In the genomic region with DNA sequence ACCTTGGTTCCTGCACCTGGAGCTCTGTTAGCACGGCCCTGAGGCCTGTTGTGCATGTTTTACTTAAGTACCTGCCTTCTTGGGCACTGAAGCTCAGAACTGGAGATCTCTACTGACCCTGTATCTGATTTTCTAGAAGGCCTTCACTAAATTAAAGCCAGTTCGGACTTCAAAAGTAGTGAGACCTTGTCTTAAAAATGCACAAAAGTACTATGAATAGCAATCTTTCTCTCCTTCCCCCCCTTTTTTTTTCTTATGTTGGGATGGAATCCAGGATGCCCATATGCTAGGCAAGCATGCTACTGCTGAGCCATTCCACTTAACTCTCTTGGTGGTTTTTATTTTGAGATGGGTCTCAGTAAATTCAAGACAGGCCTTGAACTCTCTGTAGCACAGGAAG, we compare ENCODE assay signal across 17 mouse cellular contexts. TPM values are rescaled to one million over a fixed set of nuclear protein-coding genes. Genes with fewer than 3 reads are reported as not detected.
DNase-seq lines count a peak whose midpoint lies in the region; ATAC-seq and TF ChIP-seq lines count a peak whose summit lies in the region.
"Had no signal": no experiment of that assay in that cellular context is flagged by ENCODE, and none has a peak within 500 bp of the region (broad histone marks: within the 10 kb centered on the region; RNA-seq: fewer than 3 reads in every experiment).

No protein-coding gene starts in this region.

- WGBS in forebrain, embryonic 13.5 days: 86% methylated on average over 2 of the region's 2 CpGs
- 92% methylated on average over 2 of the region's 2 CpGs for WGBS in forebrain, embryonic 10.5 days
- 67% methylated on average over 2 of the region's 2 CpGs for WGBS in hindbrain, postnatal 0 days
- 90% methylated on average over 2 of the region's 2 CpGs for WGBS in hindbrain, embryonic 11.5 days
- WGBS in midbrain, embryonic 11.5 days: 83% methylated on average over 2 of the region's 2 CpGs
- 85% methylated on average over 2 of the region's 2 CpGs for WGBS in midbrain, embryonic 14.5 days
- 89% methylated on average over 2 of the region's 2 CpGs for WGBS in thymus, adult 2 months

- no peak for TF ChIP-seq CTCF in hindbrain, postnatal 0 days (IDR thresholded peaks at IDR 0.05; ENCODE audit: low read depth)
- TF ChIP-seq CTCF in thymus, adult 2 months (IDR thresholded peaks at IDR 0.05; ENCODE audit: borderline replicate concordance, control insufficient read depth, extremely low read depth, insufficient read depth, low read length, poor library complexity): no peak

- no peaks in the 10 kb centered on the region for H3K27me3 ChIP-seq in forebrain, embryonic 13.5 days
- no peaks in the 10 kb centered on the region for H3K27me3 ChIP-seq in forebrain, embryonic 10.5 days (ENCODE audit: poor library complexity, severe bottlenecking)
- no peaks in the 10 kb centered on the region for H3K27me3 ChIP-seq in hindbrain, postnatal 0 days (ENCODE audit: insufficient read depth, low read length)
- no peaks in the 10 kb centered on the region for H3K27me3 ChIP-seq in hindbrain, embryonic 11.5 days (ENCODE audit: control insufficient read depth, insufficient read depth, low read length)
- H3K27me3 ChIP-seq in midbrain, embryonic 11.5 days (ENCODE audit: control insufficient read depth, insufficient read depth, low read length): no peaks in the 10 kb centered on the region
- no peaks in the 10 kb centered on the region for H3K27me3 ChIP-seq in midbrain, embryonic 14.5 days (ENCODE audit: control insufficient read depth, insufficient read depth, low read length)
- H3K27me3 ChIP-seq in thymus, adult 2 months (ENCODE audit: control insufficient read depth, insufficient read depth, low read length): no peaks in the 10 kb centered on the region
- H3K27me3 ChIP-seq: limb, embryonic 15.5 days; midbrain, embryonic 15.5 days had no signal

- H3K4me1 ChIP-seq in forebrain, embryonic 13.5 days: peaks cover 57% of the 10 kb centered on the region
- H3K4me1 ChIP-seq in forebrain, embryonic 10.5 days: peaks cover 21% of the 10 kb centered on the region
- H3K4me1 ChIP-seq in hindbrain, postnatal 0 days (ENCODE audit: insufficient read depth, low read length): peaks cover 61% of the 10 kb centered on the region
- H3K4me1 ChIP-seq in hindbrain, embryonic 11.5 days (replicated peaks; ENCODE audit: control insufficient read depth, insufficient read depth, low read length): peaks cover 6% of the 10 kb centered on the region; the same call in 1 of the 2 replicates
- no peaks in the 10 kb centered on the region for H3K4me1 ChIP-seq in midbrain, embryonic 11.5 days (ENCODE audit: control insufficient read depth, insufficient read depth, low read length)
- 0 out of 2 replicates have a peak, but pooled peaks cover 8% of the 10 kb centered on the region for H3K4me1 ChIP-seq in midbrain, embryonic 14.5 days (ENCODE audit: control insufficient read depth, insufficient read depth, low read length)
- H3K4me1 ChIP-seq in thymus, adult 2 months (replicated peaks; ENCODE audit: control insufficient read depth, insufficient read depth, low read length): peaks cover 26% of the 10 kb centered on the region

- no peak for DNase-seq in forebrain, embryonic 10.5 days (ENCODE audit: extremely low spot score, low spot score)
- no peak for DNase-seq in hindbrain, postnatal 0 days (ENCODE audit: low spot score)
- DNase-seq in hindbrain, embryonic 11.5 days (ENCODE audit: low spot score): no peak
- DNase-seq in midbrain, embryonic 11.5 days (ENCODE audit: low spot score, missing footprints): peak; percentile 51
- DNase-seq in midbrain, embryonic 14.5 days: no peak
- DNase-seq in thymus, adult 2 months: no peak
- DNase-seq: adrenal gland, postnatal 25 days; heart, postnatal 14 days; kidney, adult 18-20 months; kidney, postnatal 25 days; lung, postnatal 10 days; right cerebral cortex, postnatal 4 days had no signal

- no peak overlapping the region for H3K9ac ChIP-seq in forebrain, embryonic 13.5 days
- no peak overlapping the region for H3K9ac ChIP-seq in hindbrain, postnatal 0 days (replicated peaks; ENCODE audit: low read length)
- H3K9ac ChIP-seq in hindbrain, embryonic 11.5 days (ENCODE audit: low read depth, low read length): no peak overlapping the region
- no peak overlapping the region for H3K9ac ChIP-seq in midbrain, embryonic 11.5 days (ENCODE audit: low read length)
- H3K9ac ChIP-seq in midbrain, embryonic 14.5 days (replicated peaks; ENCODE audit: low read length): no peak overlapping the region
- H3K9ac ChIP-seq: limb, embryonic 15.5 days; midbrain, embryonic 15.5 days had no signal

- no peak overlapping the region for H3K4me2 ChIP-seq in forebrain, embryonic 13.5 days
- no peak overlapping the region for H3K4me2 ChIP-seq in hindbrain, postnatal 0 days (ENCODE audit: low read depth, low read length)
- no peak overlapping the region for H3K4me2 ChIP-seq in hindbrain, embryonic 11.5 days (replicated peaks; ENCODE audit: low read depth, low read length)
- no peak overlapping the region for H3K4me2 ChIP-seq in midbrain, embryonic 11.5 days
- H3K4me2 ChIP-seq in midbrain, embryonic 14.5 days (ENCODE audit: low read length): no peak overlapping the region
- H3K4me2 ChIP-seq: limb, embryonic 15.5 days; midbrain, embryonic 15.5 days had no signal

- no peaks in the 10 kb centered on the region for H3K36me3 ChIP-seq in forebrain, embryonic 13.5 days (ENCODE audit: poor library complexity, severe bottlenecking)
- H3K36me3 ChIP-seq in forebrain, embryonic 10.5 days (replicated peaks): 0 out of 2 replicates have a peak, but pooled peaks cover 4% of the 10 kb centered on the region
- no peaks in the 10 kb centered on the region for H3K36me3 ChIP-seq in hindbrain, postnatal 0 days (ENCODE audit: insufficient read depth, low read length)
- H3K36me3 ChIP-seq in hindbrain, embryonic 11.5 days (ENCODE audit: control insufficient read depth, insufficient read depth, low read length): no peaks in the 10 kb centered on the region
- H3K36me3 ChIP-seq in midbrain, embryonic 11.5 days (ENCODE audit: control insufficient read depth, insufficient read depth, low read length): no peaks in the 10 kb centered on the region
- H3K36me3 ChIP-seq in midbrain, embryonic 14.5 days (ENCODE audit: control insufficient read depth, insufficient read depth, low read length): no peaks in the 10 kb centered on the region
- no peaks in the 10 kb centered on the region for H3K36me3 ChIP-seq in thymus, adult 2 months (ENCODE audit: control insufficient read depth, insufficient read depth, low read length)
- H3K36me3 ChIP-seq: midbrain, embryonic 15.5 days had no signal

- H3K27ac ChIP-seq in forebrain, embryonic 13.5 days: peak overlapping the region; percentile 73
- H3K27ac ChIP-seq in forebrain, embryonic 10.5 days: no peak overlapping the region
- peak overlapping the region; percentile 78 for H3K27ac ChIP-seq in hindbrain, postnatal 0 days
- H3K27ac ChIP-seq in hindbrain, embryonic 11.5 days (ENCODE audit: low read depth, low read length): no peak overlapping the region
- H3K27ac ChIP-seq in midbrain, embryonic 11.5 days (ENCODE audit: low read depth, low read length): no peak overlapping the region
- no peak overlapping the region for H3K27ac ChIP-seq in midbrain, embryonic 14.5 days (replicated peaks; ENCODE audit: low read depth, low read length)
- H3K27ac ChIP-seq in thymus, adult 2 months (ENCODE audit: control insufficient read depth, insufficient read depth, low read length): no peak overlapping the region
- H3K27ac ChIP-seq: midbrain, embryonic 15.5 days had no signal

- no peak for ATAC-seq in forebrain, embryonic 13.5 days
- no peak for ATAC-seq in hindbrain, postnatal 0 days
- no peak for ATAC-seq in hindbrain, embryonic 11.5 days (ENCODE audit: low FRiP score)
- no peak for ATAC-seq in midbrain, embryonic 11.5 days (ENCODE audit: low FRiP score)
- ATAC-seq in midbrain, embryonic 14.5 days (ENCODE audit: low FRiP score, low TSS enrichment): no peak
- ATAC-seq: midbrain, embryonic 15.5 days had no signal

- no peaks in the 10 kb centered on the region for H3K9me3 ChIP-seq in forebrain, embryonic 13.5 days (replicated peaks)
- no peaks in the 10 kb centered on the region for H3K9me3 ChIP-seq in forebrain, embryonic 10.5 days
- no peaks in the 10 kb centered on the region for H3K9me3 ChIP-seq in hindbrain, postnatal 0 days (ENCODE audit: low read length)
- no peaks in the 10 kb centered on the region for H3K9me3 ChIP-seq in hindbrain, embryonic 11.5 days (ENCODE audit: control insufficient read depth, low read length)
- no peaks in the 10 kb centered on the region for H3K9me3 ChIP-seq in midbrain, embryonic 11.5 days (ENCODE audit: control insufficient read depth, low read length)
- H3K9me3 ChIP-seq in midbrain, embryonic 14.5 days (ENCODE audit: control insufficient read depth, low read length): no peaks in the 10 kb centered on the region
- H3K9me3 ChIP-seq: limb, embryonic 15.5 days; midbrain, embryonic 15.5 days had no signal

- H3K4me3 ChIP-seq in forebrain, embryonic 13.5 days: no peak overlapping the region
- no peak overlapping the region for H3K4me3 ChIP-seq in forebrain, embryonic 10.5 days
- H3K4me3 ChIP-seq in hindbrain, postnatal 0 days (ENCODE audit: low read length): no peak overlapping the region
- no peak overlapping the region for H3K4me3 ChIP-seq in hindbrain, embryonic 11.5 days (ENCODE audit: low read depth, low read length)
- H3K4me3 ChIP-seq in midbrain, embryonic 11.5 days (ENCODE audit: low read depth, low read length): no peak overlapping the region
- no peak overlapping the region for H3K4me3 ChIP-seq in midbrain, embryonic 14.5 days (replicated peaks; ENCODE audit: low read depth, low read length)
- H3K4me3 ChIP-seq in thymus, adult 2 months (ENCODE audit: control insufficient read depth, insufficient read depth, low read length): no peak overlapping the region
- H3K4me3 ChIP-seq: limb, embryonic 15.5 days; midbrain, embryonic 15.5 days had no signal

- no peak for TF ChIP-seq POLR2A in thymus, adult 2 months (IDR thresholded peaks at IDR 0.05; ENCODE audit: control insufficient read depth, extremely low read depth, insufficient read depth, low read length, poor library complexity)

RNA-seq across cellular contexts. Expression of gene Akt2, which starts 10.8 kb away (rescaled TPM):
- polyA plus RNA-seq in forebrain, embryonic 13.5 days (2015; fragmentation: Nextera tagmentation; extraction: Ambion mirVana): 75.2 and 82.2 TPM in 2 replicates
- 73.3 and 78.8 TPM in 2 replicates for polyA plus RNA-seq in forebrain, embryonic 10.5 days (2016; fragmentation: Nextera tagmentation; extraction: Ambion mirVana)
- total RNA-seq in hindbrain, postnatal 0 days (2014; rRNA removed): 60.6 and 83.1 TPM in 2 replicates
- polyA plus RNA-seq in hindbrain, postnatal 0 days (2015; fragmentation: Nextera tagmentation; extraction: Ambion mirVana): 62.3 and 64.0 TPM in 2 replicates
- 67.5 and 71.7 TPM in 2 replicates for polyA plus RNA-seq in hindbrain, embryonic 11.5 days (2014; fragmentation: Nextera tagmentation; extraction: Ambion mirVana)
- 62.6 and 69.0 TPM in 2 replicates for polyA plus RNA-seq in midbrain, embryonic 11.5 days (2014; fragmentation: Nextera tagmentation; extraction: Ambion mirVana)
- polyA plus RNA-seq in midbrain, embryonic 14.5 days (2014; fragmentation: Nextera tagmentation; extraction: Ambion mirVana): 51.0 and 67.0 TPM in 2 replicates
- polyA plus RNA-seq in thymus, adult 2 months (2012; rRNA removed): 133 and 139 TPM in 2 replicates

RNA-seq across cellular contexts. Expression of gene 2310022A10Rik, which starts 49.1 kb away (rescaled TPM):
- 35.1 and 36.5 TPM in 2 replicates for polyA plus RNA-seq in forebrain, embryonic 13.5 days (2015; fragmentation: Nextera tagmentation; extraction: Ambion mirVana)
- 38.8 and 39.3 TPM in 2 replicates for polyA plus RNA-seq in forebrain, embryonic 10.5 days (2016; fragmentation: Nextera tagmentation; extraction: Ambion mirVana)
- 8.1 and 8.2 TPM in 2 replicates for total RNA-seq in hindbrain, postnatal 0 days (2014; rRNA removed)
- polyA plus RNA-seq in hindbrain, postnatal 0 days (2015; fragmentation: Nextera tagmentation; extraction: Ambion mirVana): 25.7 and 26.1 TPM in 2 replicates
- polyA plus RNA-seq in hindbrain, embryonic 11.5 days (2014; fragmentation: Nextera tagmentation; extraction: Ambion mirVana): 22.4 and 24.5 TPM in 2 replicates
- 24.6 and 26.5 TPM in 2 replicates for polyA plus RNA-seq in midbrain, embryonic 11.5 days (2014; fragmentation: Nextera tagmentation; extraction: Ambion mirVana)
- polyA plus RNA-seq in midbrain, embryonic 14.5 days (2014; fragmentation: Nextera tagmentation; extraction: Ambion mirVana): 26.3 and 35.3 TPM in 2 replicates
- polyA plus RNA-seq in thymus, adult 2 months (2012; rRNA removed): 58.0 and 58.1 TPM in 2 replicates

RNA-seq across cellular contexts. Expression of gene Pld3, which starts 49.1 kb away (rescaled TPM):
- 68.2 and 72.8 TPM in 2 replicates for polyA plus RNA-seq in forebrain, embryonic 13.5 days (2015; fragmentation: Nextera tagmentation; extraction: Ambion mirVana)
- polyA plus RNA-seq in forebrain, embryonic 10.5 days (2016; fragmentation: Nextera tagmentation; extraction: Ambion mirVana): 41.9 and 42.0 TPM in 2 replicates
- total RNA-seq in hindbrain, postnatal 0 days (2014; rRNA removed): 307 and 308 TPM in 2 replicates
- 268 and 287 TPM in 2 replicates for polyA plus RNA-seq in hindbrain, postnatal 0 days (2015; fragmentation: Nextera tagmentation; extraction: Ambion mirVana)
- polyA plus RNA-seq in hindbrain, embryonic 11.5 days (2014; fragmentation: Nextera tagmentation; extraction: Ambion mirVana): 72.1 and 72.9 TPM in 2 replicates
- polyA plus RNA-seq in midbrain, embryonic 11.5 days (2014; fragmentation: Nextera tagmentation; extraction: Ambion mirVana): 62.5 and 63.5 TPM in 2 replicates
- 114 and 134 TPM in 2 replicates for polyA plus RNA-seq in midbrain, embryonic 14.5 days (2014; fragmentation: Nextera tagmentation; extraction: Ambion mirVana)
- polyA plus RNA-seq in thymus, adult 2 months (2012; rRNA removed): 456 and 516 TPM in 2 replicates

RNA-seq across cellular contexts. Expression of gene Ttc9b, which starts 51.6 kb away (rescaled TPM):
- 37.3 and 42.7 TPM in 2 replicates for polyA plus RNA-seq in forebrain, embryonic 13.5 days (2015; fragmentation: Nextera tagmentation; extraction: Ambion mirVana)
- 2.8 and 3.7 TPM in 2 replicates for polyA plus RNA-seq in forebrain, embryonic 10.5 days (2016; fragmentation: Nextera tagmentation; extraction: Ambion mirVana)
- 104 and 132 TPM in 2 replicates for total RNA-seq in hindbrain, postnatal 0 days (2014; rRNA removed)
- 124 and 127 TPM in 2 replicates for polyA plus RNA-seq in hindbrain, postnatal 0 days (2015; fragmentation: Nextera tagmentation; extraction: Ambion mirVana)
- 11.2 and 13.4 TPM in 2 replicates for polyA plus RNA-seq in hindbrain, embryonic 11.5 days (2014; fragmentation: Nextera tagmentation; extraction: Ambion mirVana)
- polyA plus RNA-seq in midbrain, embryonic 11.5 days (2014; fragmentation: Nextera tagmentation; extraction: Ambion mirVana): 9.3 and 10.2 TPM in 2 replicates
- 71.3 and 104 TPM in 2 replicates for polyA plus RNA-seq in midbrain, embryonic 14.5 days (2014; fragmentation: Nextera tagmentation; extraction: Ambion mirVana)
- polyA plus RNA-seq in thymus, adult 2 months (2012; rRNA removed): 0.05 TPM in 1 of 2 replicates, not detected in the other
- total RNA-seq: adrenal gland, postnatal 25 days; granulocyte monocyte progenitor cell, adult 5-6 weeks; heart, postnatal 14 days had no signal
- polyA plus RNA-seq: thymus, postnatal 0 days had no signal

Comparison
In these comparisons a context has a peak if more than half of its experiments do, and no peak if none do; other contexts are left out.
1. H3K27ac ChIP-seq: peak in forebrain, embryonic 13.5 days (single experiment) and hindbrain, postnatal 0 days (single experiment); none in forebrain, embryonic 10.5 days (single experiment), hindbrain, embryonic 11.5 days (single experiment), midbrain, embryonic 11.5 days (single experiment), midbrain, embryonic 14.5 days (single experiment) and thymus, adult 2 months (single experiment).